Mouse (Mus musculus) hindbrain, postnatal 0 days (tissue): Measurements from ENCODE around the gene Aqp1. TPM values are rescaled to one million over a fixed set of nuclear protein-coding genes. Genes with fewer than 3 reads are reported as not detected.

Experiments
- ATAC-seq: fragments of 200-750 bp; cut with Nextera tagmentation; 2 replicates; pipeline ENCODE4 v1.8.0; 2017; ENCODE audit warnings: mild to moderate bottlenecking, moderate TSS enrichment, moderate library complexity
- DNase-seq: peaks from one replicate; pipeline ENCODE4 v3.0.0-alpha.2; 2015; ENCODE audit warnings: low spot score
- H3K27ac ChIP-seq: fragments of 300-500 bp; sonication (generic); 2 replicates; pipeline ENCODE4 v1.5.1; 2014; ENCODE audit warnings: mild to moderate bottlenecking
- H3K27me3 ChIP-seq: fragments of 300-500 bp; sonication (generic); 2 replicates; pipeline ENCODE4 v1.6.1; 2014; ENCODE audit warnings: low read length, mixed read lengths; ENCODE audit not compliant: insufficient read depth
- H3K36me3 ChIP-seq: fragments of 300-500 bp; sonication (generic); 2 replicates; pipeline ENCODE4 v1.6.1; 2014; ENCODE audit warnings: low read length, mixed read lengths; ENCODE audit not compliant: insufficient read depth
- H3K4me1 ChIP-seq: fragments of 300-500 bp; sonication (generic); 2 replicates; pipeline ENCODE4 v1.6.1; 2014; ENCODE audit warnings: antibody characterized with exemption, low read length, mixed read lengths; ENCODE audit not compliant: insufficient read depth
- H3K4me2 ChIP-seq: fragments of 300-500 bp; sonication (generic); 2 replicates; pipeline ENCODE4 v1.6.1; 2014; ENCODE audit warnings: low read depth, mild to moderate bottlenecking, low read length, moderate library complexity, mixed read lengths
- H3K4me3 ChIP-seq: fragments of 300-500 bp; sonication (generic); 2 replicates; pipeline ENCODE4 v1.5.1; 2014; ENCODE audit warnings: low read length
- H3K9ac ChIP-seq: fragments of 300-500 bp; sonication (generic); replicated peaks from 2 replicates; pipeline ENCODE4 v1.6.1; 2014; ENCODE audit warnings: mild to moderate bottlenecking, low read length, moderate library complexity, mixed read lengths
- H3K9me3 ChIP-seq: fragments of 300-500 bp; sonication (generic); 2 replicates; pipeline ENCODE4 v1.6.1; 2016; ENCODE audit warnings: low read length, mixed read lengths
- CTCF ChIP-seq: IDR thresholded peaks from 2 replicates; pipeline ENCODE4 v1.5.1; 2016; ENCODE audit warnings: antibody characterized with exemption, control low read depth, low read depth
- WGBS: fragments of 180-500 bp; shearing (Covaris S2); extraction: QIAGEN DNeasy Blood & Tissue Kit; methylation state at CpG from one replicate; pipeline ENCODE4 v1.1.7; 2014; 5-methylcytosine and 5-hydroxymethylcytosine counted together
- polyA plus RNA-seq: library from polyadenylated mRNA; unstranded; fragments of >200 nt; fragmentation: Nextera tagmentation; extraction: Ambion mirVana; gene quantifications from 2 replicates; pipeline ENCODE4 v1.2.1, GENCODE M21; 2015
- total RNA-seq: library from RNA; depleted of rRNA; stranded (reverse); fragments of >200 nt; gene quantifications from 2 replicates; pipeline ENCODE4 v1.2.3, GENCODE M21; 2014; rRNA removed

The Aqp1 gene
- total RNA-seq (17.0 and 32.6 TPM in 2 replicates), polyA plus RNA-seq (19.5 and 21.7 TPM in 2 replicates)

DNA sequence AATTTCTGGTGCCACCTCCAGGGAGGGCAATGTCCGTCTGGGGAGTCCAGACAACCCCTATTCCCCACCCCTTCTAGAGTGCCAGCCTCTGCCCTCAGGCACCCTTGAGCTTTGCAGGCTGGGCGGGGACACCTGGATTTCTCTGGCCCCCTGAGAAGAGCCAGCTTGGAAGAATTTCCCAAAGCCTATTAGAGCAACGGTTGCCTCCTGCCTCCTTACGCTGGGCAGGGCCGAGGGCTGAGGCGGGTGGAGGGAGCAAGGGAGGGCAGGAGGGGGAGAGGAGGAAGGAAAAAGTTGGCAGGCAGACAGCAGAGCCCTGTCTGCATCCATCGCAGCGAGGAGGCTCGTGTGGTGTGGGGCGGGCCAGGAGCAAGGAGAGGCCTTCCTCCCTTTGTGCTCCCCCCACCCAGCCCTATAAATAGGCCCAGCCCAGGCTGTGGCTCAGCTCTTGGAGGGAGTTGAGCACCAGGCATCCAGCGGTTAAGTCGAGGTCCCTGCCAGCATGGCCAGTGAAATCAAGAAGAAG, at the start of gene Aqp1:
Aqp1 (plus strand) TSS at position 444 of the 526 bp plus-strand sequence.
- no peak within 1 kb of the TSS for H3K4me3 ChIP-seq
- H3K36me3 ChIP-seq, result no peaks in the 10 kb centered on the region
- WGBS, result 23% methylated on average over 12 of the region's 12 CpGs
- DNase-seq (peak; percentile 71), ATAC-seq (peak; percentile 70)
- no peak for TF ChIP-seq CTCF
- no peaks in the 10 kb centered on the region for H3K9me3 ChIP-seq
- H3K27me3 ChIP-seq, result no peaks in the 10 kb centered on the region
- H3K4me1 ChIP-seq, result peaks cover 14% of the 10 kb centered on the region
- H3K27ac ChIP-seq, result no peak within 1 kb of the TSS
- no peak within 1 kb of the TSS; the same call in 1 of the 2 replicates for H3K4me2 ChIP-seq
- H3K9ac ChIP-seq, result no peak within 1 kb of the TSS

GRCm38 (mm10) chr6:55288007-55288602, 48.1 kb upstream of the Aqp1 start:
- no peaks in the 10 kb centered on the region for H3K9me3 ChIP-seq
- H3K4me1 ChIP-seq, result no peaks in the 10 kb centered on the region
- H3K36me3 ChIP-seq, result no peaks in the 10 kb centered on the region
- H3K27me3 ChIP-seq, result no peaks in the 10 kb centered on the region
- TF ChIP-seq CTCF, result no peak
- no peak overlapping the region for H3K27ac ChIP-seq
- DNase-seq (no peak), ATAC-seq (no peak)
- H3K4me3 ChIP-seq, result no peak overlapping the region
- H3K9ac ChIP-seq, result no peak overlapping the region
- WGBS, result 79% methylated on average over 5 of the region's 5 CpGs
- no peak overlapping the region for H3K4me2 ChIP-seq

- no peak overlapping the region for H3K4me2 ChIP-seq
- no peak overlapping the region for H3K4me3 ChIP-seq
- no peaks in the 10 kb centered on the region for H3K36me3 ChIP-seq
- 43% methylated on average over 19 of the region's 19 CpGs for WGBS
- no peaks in the 10 kb centered on the region for H3K27me3 ChIP-seq
- no peak for TF ChIP-seq CTCF
- no peak overlapping the region for H3K9ac ChIP-seq
- H3K27ac ChIP-seq, result no peak overlapping the region
- H3K4me1 ChIP-seq, result no peaks in the 10 kb centered on the region
- DNase-seq (peak; percentile 31), ATAC-seq (peak; percentile 41; the same call in 1 of the 2 replicates)
- no peaks in the 10 kb centered on the region for H3K9me3 ChIP-seq
Observed at GRCm38 (mm10) chr6:55294549-55295131, 41.6 kb upstream of the Aqp1 start.

- 73% methylated on average over 1 of the region's 1 CpGs for WGBS
- no peaks in the 10 kb centered on the region for H3K36me3 ChIP-seq
- H3K27ac ChIP-seq, result no peak overlapping the region
- no peak overlapping the region for H3K4me3 ChIP-seq
- no peak overlapping the region for H3K4me2 ChIP-seq
- no peaks in the 10 kb centered on the region for H3K4me1 ChIP-seq
- TF ChIP-seq CTCF, result no peak
- no peak for ATAC-seq
- no peaks in the 10 kb centered on the region for H3K27me3 ChIP-seq
- DNase-seq, result peak; percentile 20
- H3K9ac ChIP-seq, result no peak overlapping the region
- H3K9me3 ChIP-seq, result no peaks in the 10 kb centered on the region
Observed at GRCm38 (mm10) chr6:55295325-55295724, 40.9 kb upstream of the Aqp1 start.

GRCm38 (mm10) chr6:55299482-55299881, 36.8 kb upstream of the Aqp1 start:
- 86% methylated on average over 8 of the region's 8 CpGs for WGBS
- H3K36me3 ChIP-seq, result no peaks in the 10 kb centered on the region
- ATAC-seq, result no peak
- H3K4me2 ChIP-seq, result no peak overlapping the region
- H3K27me3 ChIP-seq, result no peaks in the 10 kb centered on the region
- no peak for TF ChIP-seq CTCF
- no peak overlapping the region for H3K27ac ChIP-seq
- no peaks in the 10 kb centered on the region for H3K9me3 ChIP-seq
- no peaks in the 10 kb centered on the region for H3K4me1 ChIP-seq
- H3K4me3 ChIP-seq, result no peak overlapping the region
- H3K9ac ChIP-seq, result no peak overlapping the region
- DNase-seq, result no peak

- no peak for TF ChIP-seq CTCF
- no peaks in the 10 kb centered on the region for H3K27me3 ChIP-seq
- H3K4me2 ChIP-seq, result no peak overlapping the region
- no peak overlapping the region for H3K4me3 ChIP-seq
- no peak for ATAC-seq
- DNase-seq, result no peak
- no peak overlapping the region for H3K9ac ChIP-seq
- H3K27ac ChIP-seq, result no peak overlapping the region
- no peaks in the 10 kb centered on the region for H3K4me1 ChIP-seq
- no peaks in the 10 kb centered on the region for H3K36me3 ChIP-seq
- 93% methylated on average over 2 of the region's 2 CpGs for whole genome bisulfite sequencing
- no peaks in the 10 kb centered on the region for H3K9me3 ChIP-seq
Observed at GRCm38 (mm10) chr6:55299917-55300316, 36.3 kb upstream of the Aqp1 start.

DNA sequence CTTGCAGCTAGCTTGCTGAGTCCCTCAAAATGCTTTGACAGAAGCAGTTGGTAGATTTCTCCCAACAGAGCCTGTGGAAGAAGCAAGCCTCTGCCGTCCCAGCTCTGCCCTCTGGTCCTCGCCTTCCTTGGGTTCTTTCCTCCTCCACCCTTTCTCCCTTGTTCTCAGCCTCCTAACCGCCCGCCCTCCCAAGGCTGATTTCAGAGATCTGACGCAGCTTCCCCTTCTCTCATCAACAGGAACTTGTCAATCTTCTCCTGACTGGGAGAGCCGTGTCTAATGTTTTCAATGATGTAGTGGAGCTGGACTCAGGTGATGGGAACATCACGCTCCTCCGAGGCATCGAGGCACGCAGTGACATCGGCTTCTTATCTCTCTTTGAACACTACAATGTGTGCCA, 35.5 kb upstream of the Aqp1 start:
- H3K36me3 ChIP-seq, result no peaks in the 10 kb centered on the region
- no peak overlapping the region for H3K4me3 ChIP-seq
- 81% methylated on average over 11 of the region's 11 CpGs for WGBS
- H3K4me2 ChIP-seq, result no peak overlapping the region
- ATAC-seq, result no peak
- H3K9me3 ChIP-seq, result no peaks in the 10 kb centered on the region
- no peak overlapping the region for H3K27ac ChIP-seq
- H3K9ac ChIP-seq, result no peak overlapping the region
- TF ChIP-seq CTCF, result no peak
- no peaks in the 10 kb centered on the region for H3K4me1 ChIP-seq
- no peaks in the 10 kb centered on the region for H3K27me3 ChIP-seq
- no peak for DNase-seq
